Mouse (Mus musculus): ENCODE results near the gene Mup7.
"Not testable (repeated sequence)": the region's sequence is repeated elsewhere in the genome, so short reads cannot be mapped to it uniquely, and the experiment has no call there.

The Mup7 gene

GRCm38 (mm10) chr4:60070375-60070774 is at the start of gene Mup7:
Gene Mup7, minus strand, starts transcription at chr4:60070475.
- DNase-seq (ENCODE audit: low spot score) = not testable (repeated sequence)

DNA sequence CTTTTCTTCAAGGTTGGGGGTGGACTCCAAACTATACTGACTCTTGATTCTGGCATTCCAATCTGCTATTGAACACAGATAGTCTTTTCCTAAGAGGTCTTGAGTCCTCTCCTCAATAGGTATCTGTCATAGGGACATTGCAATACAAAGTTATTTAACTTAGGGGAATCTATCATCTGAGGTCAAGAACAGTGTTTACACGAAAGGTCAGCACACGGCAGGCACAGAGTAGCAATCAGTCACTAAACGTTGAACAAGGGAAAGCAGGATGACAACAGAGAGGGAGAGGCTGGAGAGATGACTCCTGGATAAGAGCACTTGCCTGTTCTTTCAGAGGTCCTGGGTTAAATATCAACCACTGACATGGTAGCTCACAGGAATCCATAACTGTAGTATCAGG is 9.6 kb upstream of the Mup7 start:
- peak; percentile 3 for DNase-seq (ENCODE audit: low spot score)

GRCm38 (mm10) chr4:60029334-60030111 is 40.8 kb downstream of the Mup7 start:
- not testable (repeated sequence) for DNase-seq (ENCODE audit: low spot score)

DNA sequence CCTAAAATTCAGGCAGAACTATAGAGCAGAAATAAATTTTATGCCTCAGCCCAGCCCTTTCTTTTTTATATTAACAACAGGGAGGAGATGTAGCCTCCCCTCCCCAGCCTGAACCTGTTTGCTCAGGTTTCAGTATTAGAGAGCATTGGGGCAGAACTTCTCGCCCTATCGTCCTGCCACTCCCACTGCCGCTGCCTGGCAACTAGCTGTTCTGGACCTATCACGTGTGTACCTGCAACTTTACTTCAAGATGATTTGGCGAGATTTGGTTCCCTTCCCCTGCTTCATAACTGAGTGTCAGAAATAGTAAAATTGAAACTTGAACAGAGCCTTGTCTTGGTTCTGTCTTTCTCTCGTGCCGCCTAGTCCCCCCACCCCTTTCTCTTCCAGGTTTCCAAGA is 50.1 kb downstream of the Mup7 start:
- DNase-seq (ENCODE audit: low spot score) = not testable (repeated sequence)

Measured in embryo, embryonic 10 days (tissue).